Mouse (Mus musculus): ENCODE results near the gene Gm10282. TPM values are rescaled to one million over a fixed set of nuclear protein-coding genes. Genes with fewer than 3 reads are reported as not detected.

Gm10282 gene
- polyA plus RNA-seq, 1 experiment from 2014 or later, result 31.5 TPM

GRCm38 (mm10) chr8:72273807-72274206, 31.3 kb downstream of the Gm10282 start:
- WGBS, result 78% methylated on average over 5 of the region's 5 CpGs
- no peaks in the 10 kb centered on the region for H3K9me3 ChIP-seq
- no peak for DNase-seq (ENCODE audit: low spot score)
- H3K27me3 ChIP-seq (ENCODE audit: insufficient read depth, poor library complexity, severe bottlenecking), result no peaks in the 10 kb centered on the region
- H3K4me1 ChIP-seq (replicated peaks), result no peaks in the 10 kb centered on the region
- H3K36me3 ChIP-seq, result no peaks in the 10 kb centered on the region
- no peak overlapping the region for H3K4me3 ChIP-seq
- no peak overlapping the region for H3K27ac ChIP-seq

GRCm38 (mm10) chr8:72273111-72273770, 31.8 kb downstream of the Gm10282 start:
- H3K4me1 ChIP-seq (replicated peaks), result no peaks in the 10 kb centered on the region
- no peaks in the 10 kb centered on the region for H3K27me3 ChIP-seq (ENCODE audit: insufficient read depth, poor library complexity, severe bottlenecking)
- H3K27ac ChIP-seq, result no peak overlapping the region
- no peak overlapping the region for H3K4me3 ChIP-seq
- H3K9me3 ChIP-seq, result no peaks in the 10 kb centered on the region
- H3K36me3 ChIP-seq, result no peaks in the 10 kb centered on the region
- 88% methylated on average over 1 of the region's 1 CpGs for whole genome bisulfite sequencing
- no peak for DNase-seq (ENCODE audit: low spot score)

GRCm38 (mm10) chr8:72272361-72272760, 32.7 kb downstream of the Gm10282 start:
- H3K36me3 ChIP-seq, result no peaks in the 10 kb centered on the region
- H3K4me3 ChIP-seq, result no peak overlapping the region
- H3K27ac ChIP-seq, result no peak overlapping the region
- WGBS, result 20% methylated on average over 3 of the region's 3 CpGs
- no peaks in the 10 kb centered on the region for H3K27me3 ChIP-seq (ENCODE audit: insufficient read depth, poor library complexity, severe bottlenecking)
- no peaks in the 10 kb centered on the region for H3K4me1 ChIP-seq (replicated peaks)
- DNase-seq (ENCODE audit: low spot score), result peak; percentile 45
- H3K9me3 ChIP-seq, result no peaks in the 10 kb centered on the region

- Histone ChIP-seq H3K27me3 (ENCODE audit: insufficient read depth, poor library complexity, severe bottlenecking) (no peaks in the 10 kb centered on the region), H3K4me3 (no peak overlapping the region), H3K36me3 (no peaks in the 10 kb centered on the region), H3K27ac (no peak overlapping the region), H3K4me1 (replicated peaks) (no peaks in the 10 kb centered on the region), H3K9me3 (no peaks in the 10 kb centered on the region)
- WGBS, result 78% methylated on average over 3 of the region's 3 CpGs
- no peak for DNase-seq (ENCODE audit: low spot score)
Observed at GRCm38 (mm10) chr8:72271691-72272090, 33.4 kb downstream of the Gm10282 start.

- Histone ChIP-seq H3K27me3 (ENCODE audit: insufficient read depth, poor library complexity, severe bottlenecking) (no peaks in the 10 kb centered on the region), H3K27ac (no peak overlapping the region), H3K36me3 (no peaks in the 10 kb centered on the region), H3K9me3 (no peaks in the 10 kb centered on the region), H3K4me1 (replicated peaks) (no peaks in the 10 kb centered on the region), H3K4me3 (no peak overlapping the region)
- no peak for DNase-seq (ENCODE audit: low spot score)
- WGBS, result 76% methylated on average over 11 of the region's 11 CpGs
Observed at GRCm38 (mm10) chr8:72271051-72271660, 33.9 kb downstream of the Gm10282 start.

GRCm38 (mm10) chr8:72270606-72271005, 34.5 kb downstream of the Gm10282 start:
- H3K9me3 ChIP-seq, result no peaks in the 10 kb centered on the region
- H3K36me3 ChIP-seq, result no peaks in the 10 kb centered on the region
- DNase-seq (ENCODE audit: low spot score), result no peak
- H3K4me3 ChIP-seq, result no peak overlapping the region
- no peaks in the 10 kb centered on the region for H3K4me1 ChIP-seq (replicated peaks)
- 89% methylated on average over 12 of the region's 12 CpGs for WGBS
- no peaks in the 10 kb centered on the region for H3K27me3 ChIP-seq (ENCODE audit: insufficient read depth, poor library complexity, severe bottlenecking)
- H3K27ac ChIP-seq, result no peak overlapping the region

- no peak overlapping the region; the same call in 1 of the 2 replicates for H3K27ac ChIP-seq
- H3K4me3 ChIP-seq, result no peak overlapping the region
- H3K27me3 ChIP-seq (ENCODE audit: insufficient read depth, poor library complexity, severe bottlenecking), result no peaks in the 10 kb centered on the region
- no peaks in the 10 kb centered on the region for H3K36me3 ChIP-seq
- 84% methylated on average over 15 of the region's 15 CpGs for WGBS
- DNase-seq (ENCODE audit: low spot score), result peak; percentile 6
- no peaks in the 10 kb centered on the region for H3K9me3 ChIP-seq
- H3K4me1 ChIP-seq (replicated peaks), result no peaks in the 10 kb centered on the region
Observed at GRCm38 (mm10) chr8:72268356-72268755, 36.7 kb downstream of the Gm10282 start.

GRCm38 (mm10) chr8:72267106-72267505, 38.0 kb downstream of the Gm10282 start:
- WGBS, result 97% methylated on average over 8 of the region's 8 CpGs
- no peak for DNase-seq (ENCODE audit: low spot score)
- Histone ChIP-seq H3K36me3 (no peaks in the 10 kb centered on the region), H3K4me1 (replicated peaks) (no peaks in the 10 kb centered on the region), H3K9me3 (no peaks in the 10 kb centered on the region), H3K27me3 (ENCODE audit: insufficient read depth, poor library complexity, severe bottlenecking) (no peaks in the 10 kb centered on the region), H3K27ac (no peak overlapping the region), H3K4me3 (no peak overlapping the region)

GRCm38 (mm10) chr8:72266671-72267070, 38.4 kb downstream of the Gm10282 start:
- H3K36me3 ChIP-seq, result no peaks in the 10 kb centered on the region
- H3K9me3 ChIP-seq, result no peaks in the 10 kb centered on the region
- no peak overlapping the region for H3K4me3 ChIP-seq
- no peak for DNase-seq (ENCODE audit: low spot score)
- H3K27ac ChIP-seq, result no peak overlapping the region
- H3K4me1 ChIP-seq (replicated peaks), result no peaks in the 10 kb centered on the region
- no peaks in the 10 kb centered on the region for H3K27me3 ChIP-seq (ENCODE audit: insufficient read depth, poor library complexity, severe bottlenecking)

- H3K4me1 ChIP-seq (replicated peaks), result no peaks in the 10 kb centered on the region
- 67% methylated on average over 6 of the region's 7 CpGs for WGBS
Observed at GRCm38 (mm10) chr8:72265342-72265741, 39.7 kb downstream of the Gm10282 start.

GRCm38 (mm10) chr8:72263451-72263850, 41.6 kb downstream of the Gm10282 start:
- no peak overlapping the region for H3K27ac ChIP-seq
- no peak overlapping the region for H3K4me3 ChIP-seq
- no peaks in the 10 kb centered on the region for H3K36me3 ChIP-seq
- no peaks in the 10 kb centered on the region for H3K4me1 ChIP-seq (replicated peaks)
- DNase-seq (ENCODE audit: low spot score), result no peak
- no peaks in the 10 kb centered on the region for H3K9me3 ChIP-seq
- WGBS, result 75% methylated on average over 7 of the region's 7 CpGs
- H3K27me3 ChIP-seq (ENCODE audit: insufficient read depth, poor library complexity, severe bottlenecking), result no peaks in the 10 kb centered on the region

More at GRCm38 (mm10) chr8:72265342-72265741, 39.7 kb downstream of the Gm10282 start:
- Histone ChIP-seq H3K4me3 (no peak overlapping the region), H3K9me3 (no peaks in the 10 kb centered on the region), H3K27me3 (ENCODE audit: insufficient read depth, poor library complexity, severe bottlenecking) (no peaks in the 10 kb centered on the region), H3K36me3 (no peaks in the 10 kb centered on the region), H3K27ac (no peak overlapping the region)
- DNase-seq (ENCODE audit: low spot score), result no peak

GRCm38 (mm10) chr8:72262756-72263155, 42.3 kb downstream of the Gm10282 start:
- DNase-seq (ENCODE audit: low spot score), result no peak
- 90% methylated on average over 2 of the region's 2 CpGs for WGBS
- Histone ChIP-seq H3K27ac (no peak overlapping the region), H3K36me3 (no peaks in the 10 kb centered on the region), H3K27me3 (ENCODE audit: insufficient read depth, poor library complexity, severe bottlenecking) (no peaks in the 10 kb centered on the region), H3K4me3 (no peak overlapping the region), H3K9me3 (no peaks in the 10 kb centered on the region), H3K4me1 (replicated peaks) (no peaks in the 10 kb centered on the region)

GRCm38 (mm10) chr8:72261872-72262271, 43.2 kb downstream of the Gm10282 start:
- 54% methylated on average over 5 of the region's 5 CpGs for WGBS
- no peak for DNase-seq (ENCODE audit: low spot score)
- Histone ChIP-seq H3K4me1 (replicated peaks) (no peaks in the 10 kb centered on the region), H3K27ac (no peak overlapping the region), H3K4me3 (no peak overlapping the region), H3K9me3 (no peaks in the 10 kb centered on the region), H3K36me3 (peaks cover 3% of the 10 kb centered on the region; the same call in 1 of the 2 replicates), H3K27me3 (ENCODE audit: insufficient read depth, poor library complexity, severe bottlenecking) (no peaks in the 10 kb centered on the region)

Data from hindbrain, embryonic 10.5 days (tissue).